Mouse (Mus musculus): ENCODE measurements at regions not wholly inside any gene's neighbourhood (a gene's known extent, or its start where the extent isn't known, plus 50 kb on each side); places are given as distances from the start of the nearest gene placed in this dataset.

GRCm38 (mm10) chr9:5634461-5634953 is 289.3 kb downstream of the Casp12 start:
- Histone ChIP-seq H3K36me3 (ENCODE audit: control insufficient read depth in 1 of 2, insufficient read depth in 2 of 2, low read length in 2 of 2) (no peaks in the 10 kb centered on the region), H3K27ac (ENCODE audit: control insufficient read depth, low read depth, low read length) (no peak overlapping the region), H3K4me3 (ENCODE audit: control insufficient read depth in 1 of 2, insufficient read depth in 1 of 2, low read depth in 2 of 2, low read length in 2 of 2) (no peak overlapping the region), H3K79me2 (ENCODE audit: control insufficient read depth, insufficient read depth, low read length, poor library complexity) (no peaks in the 10 kb centered on the region), H3K4me1 (ENCODE audit: control insufficient read depth in 1 of 2, insufficient read depth in 2 of 2, low read length in 2 of 2) (no peaks in the 10 kb centered on the region), H3K9ac (ENCODE audit: control insufficient read depth, low read depth, low read length, poor library complexity, severe bottlenecking) (no peak overlapping the region), H3K9me3 (replicated peaks; ENCODE audit: insufficient read depth, low read length) (no peaks in the 10 kb centered on the region), H3K27me3 (ENCODE audit: control insufficient read depth in 1 of 2, insufficient read depth in 2 of 2, low read length in 2 of 2) (no peaks in the 10 kb centered on the region)
- DNase-seq (ENCODE audit: low read depth, low spot score) = no peak
- TF ChIP-seq TCF12 (IDR thresholded peaks at IDR 0.05; ENCODE audit: low read depth, low read length) (no peak), NRF1 (IDR thresholded peaks at IDR 0.05; ENCODE audit: insufficient read depth, low read depth, low read length, poor library complexity, severe bottlenecking) (no peak), SIN3A (IDR thresholded peaks at IDR 0.05; ENCODE audit: low read length) (no peak), MAX (IDR thresholded peaks at IDR 0.05; ENCODE audit: low read length) (no peak), KAT2A (conservative IDR thresholded peaks at IDR 0.05; ENCODE audit: low read depth, low read length) (no peak), ETS1 (IDR thresholded peaks at IDR 0.05; ENCODE audit: low read depth, low read length) (no peak), RAD21 (IDR thresholded peaks at IDR 0.05; ENCODE audit: low read depth, low read length) (no peak), UBTF (IDR thresholded peaks at IDR 0.05; ENCODE audit: borderline replicate concordance, insufficient read depth, low read depth, low read length) (no peak), CTCF (IDR thresholded peaks at IDR 0.05 in 2 of 3, conservative IDR thresholded peaks at IDR 0.05 in 1 of 3; ENCODE audit: control insufficient read depth in 1 of 3, insufficient read depth in 1 of 3, low read depth in 2 of 3, low read length in 3 of 3, poor library complexity in 1 of 3, severe bottlenecking in 1 of 3) (no peak), SMC3 (IDR thresholded peaks at IDR 0.05; ENCODE audit: low read depth, low read length) (no peak), CHD2 (IDR thresholded peaks at IDR 0.05; ENCODE audit: low read length) (no peak), RCOR1 (IDR thresholded peaks at IDR 0.05; ENCODE audit: low read depth, low read length) (no peak), CHD1 (IDR thresholded peaks at IDR 0.05; ENCODE audit: low read depth, low read length) (no peak)

DNA sequence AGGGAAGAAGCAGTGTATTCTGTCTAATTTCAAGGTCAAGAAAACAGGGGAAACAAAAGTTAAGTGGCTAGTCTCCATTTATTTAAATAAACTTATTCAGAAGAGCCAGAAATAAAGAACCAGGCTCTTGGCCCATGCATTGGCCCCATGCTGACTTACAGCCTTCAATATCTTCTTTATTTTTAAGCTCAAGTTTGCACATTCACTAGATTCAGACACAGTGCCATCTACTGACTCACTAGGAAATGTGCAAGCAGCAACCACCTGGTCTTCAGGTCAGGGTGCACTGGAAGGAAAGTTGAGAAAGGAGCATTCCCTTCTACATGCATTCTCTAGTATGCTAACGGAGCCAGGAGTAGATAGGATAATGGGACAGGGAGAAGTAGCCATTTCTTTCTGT is 289.7 kb downstream of the Casp12 start:
- no peaks in the 10 kb centered on the region for H3K36me3 ChIP-seq (ENCODE audit: control insufficient read depth in 1 of 2, insufficient read depth in 2 of 2, low read length in 2 of 2)
- no peak overlapping the region for H3K9ac ChIP-seq (ENCODE audit: control insufficient read depth, low read depth, low read length, poor library complexity, severe bottlenecking)
- H3K9me3 ChIP-seq (replicated peaks; ENCODE audit: insufficient read depth, low read length) = no peaks in the 10 kb centered on the region
- no peak overlapping the region for H3K4me3 ChIP-seq (ENCODE audit: control insufficient read depth in 1 of 2, insufficient read depth in 1 of 2, low read depth in 2 of 2, low read length in 2 of 2)
- H3K79me2 ChIP-seq (ENCODE audit: control insufficient read depth, insufficient read depth, low read length, poor library complexity) = no peaks in the 10 kb centered on the region
- TF ChIP-seq USF2 (IDR thresholded peaks at IDR 0.05; ENCODE audit: borderline replicate concordance in 1 of 2, insufficient read depth in 1 of 2, low read depth in 1 of 2, low read length in 2 of 2) (no peak), POLR2AphosphoS2 (IDR thresholded peaks at IDR 0.05; ENCODE audit: low read length) (no peak), RAD21 (IDR thresholded peaks at IDR 0.05; ENCODE audit: low read depth, low read length) (peak; percentile 79), MAZ (IDR thresholded peaks at IDR 0.05; ENCODE audit: low read depth, low read length) (no peak), ZC3H11A (IDR thresholded peaks at IDR 0.05; ENCODE audit: low read depth, low read length) (peak; percentile 41; the same call in 1 of the 2 replicates), SMC3 (IDR thresholded peaks at IDR 0.05; ENCODE audit: low read depth, low read length) (peak; percentile 87), GATA1 (IDR thresholded peaks at IDR 0.05; ENCODE audit: low read depth, low read length) (no peak), CTCF (IDR thresholded peaks at IDR 0.05 in 2 of 3, conservative IDR thresholded peaks at IDR 0.05 in 1 of 3; ENCODE audit: control insufficient read depth in 1 of 3, insufficient read depth in 1 of 3, low read depth in 2 of 3, low read length in 3 of 3, poor library complexity in 1 of 3, severe bottlenecking in 1 of 3) (peak; percentile 16 to 71 (median 32); a peak in 4 of 6 replicates)
- no peak overlapping the region for H3K27ac ChIP-seq (ENCODE audit: control insufficient read depth, low read depth, low read length)
- H3K4me1 ChIP-seq (ENCODE audit: control insufficient read depth in 1 of 2, insufficient read depth in 2 of 2, low read length in 2 of 2) = no peaks in the 10 kb centered on the region
- no peaks in the 10 kb centered on the region for H3K27me3 ChIP-seq (ENCODE audit: control insufficient read depth in 1 of 2, insufficient read depth in 2 of 2, low read length in 2 of 2)
- peak; percentile 64 for DNase-seq (ENCODE audit: low read depth, low spot score)
